Mouse (Mus musculus): ENCODE measurements at regions not wholly inside any gene's neighbourhood (a gene's known extent, or its start where the extent isn't known, plus 50 kb on each side); places are given as distances from the start of the nearest gene placed in this dataset.

- no peak for TF ChIP-seq CTCF (IDR thresholded peaks at IDR 0.05; ENCODE audit: low read depth)
- no peak for TF ChIP-seq EP300 (IDR thresholded peaks at IDR 0.05; ENCODE audit: low read depth)
Measured at GRCm38 (mm10) chr14:58417545-58417944, 347.2 kb downstream of the Fgf9 start.

All from heart, postnatal 0 days (tissue).